Mouse (Mus musculus): ENCODE measurements around the gene AB124611.
"Not testable (repeated sequence)": the region's sequence is repeated elsewhere in the genome, so short reads cannot be mapped to it uniquely, and the experiment has no call there.

GRCm38 (mm10) chr9:21594350-21594749, 68.4 kb downstream of the AB124611 start:
- not testable (repeated sequence) for TF ChIP-seq CTCF (conservative IDR thresholded peaks at IDR 0.05; ENCODE audit: low read length); POU5F1 (IDR thresholded peaks at IDR 0.05; ENCODE audit: borderline replicate concordance, low read length)

Measured in E14TG2a.4 (cell line).